Mouse (Mus musculus) cortical plate, adult 2 months (tissue): ENCODE measurements around the gene Ppp1r37.

Experiments used
- CTCF ChIP-seq: fragments of 200-500 bp; IDR thresholded peaks from 2 replicates; pipeline ENCODE4 v1.5.1; 2011; ENCODE audit warnings: mild to moderate bottlenecking, control low read depth, low read length; ENCODE audit not compliant: insufficient read depth; ENCODE audit errors: extremely low read depth
- POLR2A ChIP-seq: fragments of 200-500 bp; IDR thresholded peaks from 2 replicates; pipeline ENCODE4 v1.6.1; 2011; ENCODE audit warnings: mild to moderate bottlenecking, low read length, control low read depth; ENCODE audit not compliant: insufficient read depth; ENCODE audit errors: extremely low read depth

GRCm38 (mm10) chr7:19557086-19557485 lies 5.8 kb downstream of the Ppp1r37 start:
- no peak for TF ChIP-seq CTCF
- TF ChIP-seq POLR2A: no peak
